ENCODE assay signal across 14 mouse cellular contexts in the genomic region with DNA sequence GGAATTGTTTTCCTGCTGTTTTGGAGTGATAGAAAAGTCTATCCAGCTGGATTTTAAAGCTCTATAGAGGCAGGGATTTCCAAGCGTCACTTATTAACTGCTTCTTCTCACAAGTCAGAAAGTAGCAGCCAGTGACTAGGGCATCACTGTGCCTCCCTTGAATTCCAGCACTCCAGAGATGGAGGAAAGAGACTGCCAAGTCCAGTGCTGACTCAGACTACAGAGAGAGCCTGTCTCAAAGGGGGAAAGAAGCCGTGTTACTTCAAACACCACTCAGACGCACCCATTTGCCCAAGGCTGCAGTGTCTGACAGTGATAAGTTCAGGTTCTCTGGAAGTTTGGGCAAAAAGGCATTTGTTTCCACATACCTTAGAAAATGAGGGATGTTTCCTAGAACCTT.
"Had no signal": no experiment of that assay in that cellular context is flagged by ENCODE, and none has a peak within 500 bp of the region (broad histone marks: within the 10 kb centered on the region; RNA-seq: fewer than 3 reads in every experiment).

No protein-coding gene starts in this region.

- DNase-seq: kidney, adult 18-20 months; kidney, postnatal 10 days; kidney, postnatal 4 days; thymus, postnatal 36 days had no signal

- ATAC-seq: midbrain, embryonic 15.5 days had no signal

- H3K36me3 ChIP-seq: liver, embryonic 15.5 days; lung, embryonic 15.5 days; midbrain, embryonic 15.5 days had no signal

- H3K4me2 ChIP-seq: limb, embryonic 13.5 days; liver, embryonic 11.5 days; liver, embryonic 15.5 days; lung, embryonic 15.5 days; midbrain, embryonic 11.5 days; midbrain, embryonic 15.5 days; neural tube, embryonic 12.5 days had no signal

- H3K9me3 ChIP-seq: limb, embryonic 13.5 days; liver, embryonic 15.5 days; lung, embryonic 15.5 days; megakaryocyte, embryonic 14.5 days; midbrain, embryonic 15.5 days; neural tube, embryonic 12.5 days had no signal

- H3K4me1 ChIP-seq: liver, embryonic 15.5 days; midbrain, embryonic 15.5 days; neural tube, embryonic 12.5 days had no signal

- H3K27ac ChIP-seq: layer of hippocampus, adult 2 months; limb, embryonic 13.5 days; liver, embryonic 15.5 days; lung, embryonic 15.5 days; macrophage; midbrain, embryonic 15.5 days; neural tube, embryonic 12.5 days had no signal

- H3K27me3 ChIP-seq: liver, embryonic 15.5 days; lung, embryonic 15.5 days; megakaryocyte, embryonic 14.5 days; midbrain, embryonic 15.5 days; neural tube, embryonic 12.5 days had no signal

- H3K4me3 ChIP-seq: layer of hippocampus, adult 2 months; limb, embryonic 13.5 days; liver, embryonic 15.5 days; lung, embryonic 15.5 days; megakaryocyte, embryonic 14.5 days; midbrain, embryonic 15.5 days; neural tube, embryonic 12.5 days had no signal

- H3K9ac ChIP-seq: limb, embryonic 13.5 days; liver, embryonic 15.5 days; lung, embryonic 15.5 days; midbrain, embryonic 15.5 days; neural tube, embryonic 12.5 days had no signal
